Mouse (Mus musculus): ENCODE measurements around the gene Eif4a1. TPM values are rescaled to one million over a fixed set of nuclear protein-coding genes. Genes with fewer than 3 reads are reported as not detected.

Eif4a1 gene
- polyA plus RNA-seq, 1 experiment from 2014 or later, result 587 TPM

GRCm38 (mm10) chr11:69664841-69665240 lies 7.4 kb downstream of the Eif4a1 start:
- no peak overlapping the region for H3K4me3 ChIP-seq (ENCODE audit: low read length)
- H3K36me3 ChIP-seq (ENCODE audit: insufficient read depth, low read length), result peaks cover 49% of the 10 kb centered on the region
- H3K9me3 ChIP-seq (ENCODE audit: low read length), result no peaks in the 10 kb centered on the region
- 91% methylated on average over 7 of the region's 7 CpGs for WGBS
- H3K27ac ChIP-seq (ENCODE audit: low read length), result no peak overlapping the region
- no peak for ATAC-seq (ENCODE audit: low FRiP score, low TSS enrichment)
- no peak overlapping the region for H3K9ac ChIP-seq (replicated peaks; ENCODE audit: low read length)
- H3K4me2 ChIP-seq (replicated peaks; ENCODE audit: low read depth, low read length), result no peak overlapping the region
- peaks cover 25% of the 10 kb centered on the region for H3K4me1 ChIP-seq (ENCODE audit: insufficient read depth, low read length)
- H3K27me3 ChIP-seq (ENCODE audit: insufficient read depth, low read length), result no peaks in the 10 kb centered on the region

- H3K9me3 ChIP-seq (ENCODE audit: low read length), result no peaks in the 10 kb centered on the region
- no peaks in the 10 kb centered on the region for H3K27me3 ChIP-seq (ENCODE audit: insufficient read depth, low read length)
- peak overlapping the region; percentile 93 for H3K27ac ChIP-seq (ENCODE audit: low read length)
- H3K4me2 ChIP-seq (replicated peaks; ENCODE audit: low read depth, low read length), result no peak overlapping the region
- ATAC-seq (ENCODE audit: low FRiP score, low TSS enrichment), result no peak
- H3K36me3 ChIP-seq (ENCODE audit: insufficient read depth, low read length), result peaks cover 45% of the 10 kb centered on the region
- WGBS, result 81% methylated on average over 6 of the region's 6 CpGs
- H3K9ac ChIP-seq (replicated peaks; ENCODE audit: low read length), result no peak overlapping the region
- H3K4me1 ChIP-seq (ENCODE audit: insufficient read depth, low read length), result peaks cover 16% of the 10 kb centered on the region
- H3K4me3 ChIP-seq (ENCODE audit: low read length), result no peak overlapping the region
These were observed 8.4 kb downstream of the Eif4a1 start for GRCm38 (mm10) chr11:69663795-69664194.

GRCm38 (mm10) chr11:69662967-69663671 lies 9.1 kb downstream of the Eif4a1 start:
- WGBS, result 68% methylated on average over 13 of the region's 13 CpGs
- Histone ChIP-seq H3K4me3 (ENCODE audit: low read length) (peak overlapping the region; percentile 70), H3K27ac (ENCODE audit: low read length) (peak overlapping the region; percentile 93), H3K4me1 (ENCODE audit: insufficient read depth, low read length) (peaks cover 16% of the 10 kb centered on the region), H3K9ac (replicated peaks; ENCODE audit: low read length) (peak overlapping the region; percentile 74), H3K27me3 (ENCODE audit: insufficient read depth, low read length) (no peaks in the 10 kb centered on the region), H3K9me3 (ENCODE audit: low read length) (no peaks in the 10 kb centered on the region), H3K4me2 (replicated peaks; ENCODE audit: low read depth, low read length) (peak overlapping the region; percentile 59), H3K36me3 (ENCODE audit: insufficient read depth, low read length) (peaks cover 44% of the 10 kb centered on the region)
- 0 out of 2 replicates have a peak, but pooled peaks have one; percentile 7 for ATAC-seq (ENCODE audit: low FRiP score, low TSS enrichment)

- H3K27me3 ChIP-seq (ENCODE audit: insufficient read depth, low read length), result no peaks in the 10 kb centered on the region
- peak; percentile 96 for ATAC-seq (ENCODE audit: low FRiP score, low TSS enrichment)
- H3K27ac ChIP-seq (ENCODE audit: low read length), result peak within 1 kb of the TSS; percentile 93
- H3K36me3 ChIP-seq (ENCODE audit: insufficient read depth, low read length), result peaks cover 44% of the 10 kb centered on the region
- H3K4me1 ChIP-seq (ENCODE audit: insufficient read depth, low read length), result peaks cover 16% of the 10 kb centered on the region
- WGBS, result under 1% methylated on average over 48 of the region's 48 CpGs
- H3K9ac ChIP-seq (replicated peaks; ENCODE audit: low read length), result peak within 1 kb of the TSS; percentile 74
- peak within 1 kb of the TSS; percentile 59 for H3K4me2 ChIP-seq (replicated peaks; ENCODE audit: low read depth, low read length)
- H3K9me3 ChIP-seq (ENCODE audit: low read length), result no peaks in the 10 kb centered on the region
- H3K4me3 ChIP-seq (ENCODE audit: low read length), result peak within 1 kb of the TSS; percentile 70
These were observed 9.8 kb downstream of the Eif4a1 start, which contains the start of gene Mpdu1 for GRCm38 (mm10) chr11:69662213-69662966. Gene Mpdu1 (minus strand): TSS chr11:69662642.

GRCm38 (mm10) chr11:69661221-69661881 lies 10.9 kb downstream of the Eif4a1 start:
- H3K4me3 ChIP-seq (ENCODE audit: low read length), result peak overlapping the region; percentile 70
- 70% methylated on average over 3 of the region's 3 CpGs for WGBS
- peak overlapping the region; percentile 93 for H3K27ac ChIP-seq (ENCODE audit: low read length)
- no peak for ATAC-seq (ENCODE audit: low FRiP score, low TSS enrichment)
- H3K4me1 ChIP-seq (ENCODE audit: insufficient read depth, low read length), result peaks cover 16% of the 10 kb centered on the region
- peak overlapping the region; percentile 59 for H3K4me2 ChIP-seq (replicated peaks; ENCODE audit: low read depth, low read length)
- peak overlapping the region; percentile 74 for H3K9ac ChIP-seq (replicated peaks; ENCODE audit: low read length)
- no peaks in the 10 kb centered on the region for H3K27me3 ChIP-seq (ENCODE audit: insufficient read depth, low read length)
- peaks cover 46% of the 10 kb centered on the region for H3K36me3 ChIP-seq (ENCODE audit: insufficient read depth, low read length)
- H3K9me3 ChIP-seq (ENCODE audit: low read length), result no peaks in the 10 kb centered on the region

- Histone ChIP-seq H3K4me2 (replicated peaks; ENCODE audit: low read depth, low read length) (no peak overlapping the region), H3K36me3 (ENCODE audit: insufficient read depth, low read length) (peaks cover 43% of the 10 kb centered on the region), H3K4me1 (ENCODE audit: insufficient read depth, low read length) (peaks cover 24% of the 10 kb centered on the region), H3K9me3 (ENCODE audit: low read length) (no peaks in the 10 kb centered on the region), H3K27ac (ENCODE audit: low read length) (no peak overlapping the region), H3K27me3 (ENCODE audit: insufficient read depth, low read length) (no peaks in the 10 kb centered on the region), H3K4me3 (ENCODE audit: low read length) (no peak overlapping the region), H3K9ac (replicated peaks; ENCODE audit: low read length) (no peak overlapping the region)
- no peak for ATAC-seq (ENCODE audit: low FRiP score, low TSS enrichment)
- WGBS, result 81% methylated on average over 15 of the region's 15 CpGs
These were observed 14.8 kb downstream of the Eif4a1 start for GRCm38 (mm10) chr11:69657462-69657881.

- 0 out of 2 replicates have a peak overlapping the region, but pooled peaks have one; percentile 50 for H3K9ac ChIP-seq (replicated peaks; ENCODE audit: low read length)
- H3K36me3 ChIP-seq (ENCODE audit: insufficient read depth, low read length), result peaks cover 50% of the 10 kb centered on the region
- ATAC-seq (ENCODE audit: low FRiP score, low TSS enrichment), result no peak
- peaks cover 24% of the 10 kb centered on the region for H3K4me1 ChIP-seq (ENCODE audit: insufficient read depth, low read length)
- no peak overlapping the region for H3K27ac ChIP-seq (ENCODE audit: low read length)
- no peaks in the 10 kb centered on the region for H3K9me3 ChIP-seq (ENCODE audit: low read length)
- WGBS, result 71% methylated on average over 10 of the region's 10 CpGs
- H3K4me2 ChIP-seq (replicated peaks; ENCODE audit: low read depth, low read length), result no peak overlapping the region
- no peak overlapping the region for H3K4me3 ChIP-seq (ENCODE audit: low read length)
- H3K27me3 ChIP-seq (ENCODE audit: insufficient read depth, low read length), result no peaks in the 10 kb centered on the region
These were observed 15.4 kb downstream of the Eif4a1 start for GRCm38 (mm10) chr11:69656617-69657461.

- Histone ChIP-seq H3K27ac (ENCODE audit: low read length) (no peak overlapping the region), H3K4me2 (replicated peaks; ENCODE audit: low read depth, low read length) (0 out of 2 replicates have a peak overlapping the region, but pooled peaks have one; percentile 32), H3K9me3 (ENCODE audit: low read length) (no peaks in the 10 kb centered on the region), H3K27me3 (ENCODE audit: insufficient read depth, low read length) (no peaks in the 10 kb centered on the region), H3K4me3 (ENCODE audit: low read length) (no peak overlapping the region), H3K36me3 (ENCODE audit: insufficient read depth, low read length) (peaks cover 56% of the 10 kb centered on the region), H3K4me1 (ENCODE audit: insufficient read depth, low read length) (peaks cover 18% of the 10 kb centered on the region), H3K9ac (replicated peaks; ENCODE audit: low read length) (peak overlapping the region; percentile 50; the same call in 1 of the 2 replicates)
- WGBS, result 72% methylated on average over 5 of the region's 5 CpGs
- ATAC-seq (ENCODE audit: low FRiP score, low TSS enrichment), result no peak
These were observed 16.2 kb downstream of the Eif4a1 start for GRCm38 (mm10) chr11:69656065-69656455.

Data from kidney, embryonic 16.5 days (tissue).